Mouse (Mus musculus): ENCODE data around the gene Adat1.
A peak's percentile ranks its signal among the peaks of the same experiment; 100 is the strongest.

Adat1 gene

GRCm38 (mm10) chr8:111967246-111967870, 24.7 kb downstream of the Adat1 start:
- DNase-seq, result no peak

- DNase-seq, result no peak
These were observed 27.1 kb downstream of the Adat1 start for GRCm38 (mm10) chr8:111964849-111965561.

- DNase-seq, result no peak
These were observed 27.8 kb downstream of the Adat1 start for GRCm38 (mm10) chr8:111964351-111964750.

DNA sequence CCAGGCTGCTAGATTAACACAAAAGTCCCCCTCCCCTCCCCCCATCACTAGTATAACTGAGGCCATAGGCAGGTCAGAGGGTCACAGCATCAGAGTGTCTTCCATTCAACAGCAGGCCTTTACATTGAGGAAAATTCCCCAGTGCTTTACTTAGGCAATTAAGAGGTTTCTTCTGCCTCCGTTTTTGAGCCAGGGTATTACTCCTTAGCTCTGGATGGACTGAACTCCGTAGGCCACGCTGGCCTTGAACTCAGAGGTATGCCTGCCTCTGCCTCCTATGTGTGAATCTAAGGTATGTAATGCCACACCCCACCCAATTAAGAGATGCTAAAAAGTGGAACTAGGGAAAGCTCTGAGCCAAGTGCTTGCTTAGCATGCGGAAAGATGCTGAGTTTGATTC, 28.6 kb downstream of the Adat1 start:
- DNase-seq, result no peak

DNA sequence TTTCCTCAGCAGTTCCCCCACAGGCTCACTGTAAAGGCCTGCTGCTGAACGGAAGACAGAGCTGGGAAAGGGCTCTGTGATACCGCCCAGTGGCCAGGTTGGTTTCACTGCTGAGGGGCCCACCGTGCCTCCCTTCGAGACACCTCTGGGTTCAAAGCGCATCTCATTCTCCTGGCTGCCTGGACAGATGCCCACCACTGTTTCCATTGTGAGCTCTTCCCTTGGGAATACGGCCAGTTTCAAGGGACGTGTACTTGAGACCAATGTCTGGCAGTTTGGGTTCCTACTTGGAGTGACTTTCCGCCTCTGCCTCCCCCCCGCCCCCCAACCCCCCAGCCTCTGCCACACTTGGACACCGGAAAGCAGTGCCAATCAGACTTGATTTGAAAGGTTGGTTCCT, 29.0 kb downstream of the Adat1 start:
- DNase-seq, result peak in 1 of 2 experiments; percentile 7

DNA sequence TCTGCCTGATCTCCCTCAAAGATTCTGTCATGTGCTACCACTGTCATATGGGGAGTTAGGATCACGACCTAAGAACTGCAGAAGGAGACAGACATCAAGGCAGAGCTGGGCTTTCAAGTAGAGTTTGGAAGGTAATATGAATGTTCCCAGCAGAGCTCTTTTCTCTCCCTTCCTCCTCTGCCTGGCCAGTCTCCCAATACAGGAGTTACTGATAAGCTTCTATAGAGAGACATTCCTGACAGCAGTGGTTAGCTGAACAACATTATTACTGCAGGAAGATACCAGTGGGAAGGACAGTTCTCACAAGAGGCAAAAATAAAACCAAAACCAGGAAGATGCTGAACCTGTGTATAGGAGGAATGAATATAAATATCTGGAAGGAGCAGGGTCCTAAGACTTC, 29.5 kb downstream of the Adat1 start:
- DNase-seq, result no peak

DNA sequence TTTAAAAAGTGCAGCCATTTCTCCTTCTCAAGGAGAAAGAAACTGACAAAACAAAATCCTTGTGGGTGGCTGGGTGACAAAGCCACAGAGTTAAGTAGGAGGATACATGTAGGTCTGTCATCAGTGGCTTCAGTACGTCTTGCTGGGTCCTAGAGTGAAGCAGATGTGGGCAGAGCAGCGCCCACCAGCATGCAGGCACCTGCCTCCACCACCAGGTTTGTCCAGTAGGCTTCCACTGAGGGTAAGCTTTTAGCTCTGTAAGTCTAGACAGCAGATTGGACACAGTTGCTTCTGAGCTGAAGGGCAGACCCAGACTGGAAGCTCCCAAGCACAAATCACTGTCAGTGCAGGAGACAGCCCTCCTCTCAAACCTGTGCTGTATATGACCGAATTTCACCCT, 30.8 kb downstream of the Adat1 start:
- no peak for DNase-seq

- DNase-seq, result no peak
These were observed 31.3 kb downstream of the Adat1 start for GRCm38 (mm10) chr8:111960591-111961321.

DNA sequence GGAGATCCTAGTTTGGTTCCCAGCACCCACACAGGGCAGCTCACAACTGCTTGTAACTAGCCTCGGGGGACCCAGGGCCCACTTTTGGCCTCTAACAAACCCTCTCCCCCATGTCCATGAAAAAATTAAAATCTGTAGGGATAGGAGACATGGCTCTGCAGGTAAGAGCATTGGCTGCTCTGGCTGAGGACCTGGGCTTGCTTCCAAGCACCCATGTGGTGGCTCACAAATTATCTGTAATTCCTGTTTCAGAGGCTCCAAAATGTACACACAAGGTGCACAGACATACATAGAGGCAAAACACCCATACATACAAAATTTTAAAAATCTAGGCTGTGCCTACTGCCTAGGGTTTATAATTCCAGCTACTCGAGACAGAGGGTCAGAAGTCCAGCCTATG, 34.9 kb downstream of the Adat1 start:
- DNase-seq, result no peak

DNA sequence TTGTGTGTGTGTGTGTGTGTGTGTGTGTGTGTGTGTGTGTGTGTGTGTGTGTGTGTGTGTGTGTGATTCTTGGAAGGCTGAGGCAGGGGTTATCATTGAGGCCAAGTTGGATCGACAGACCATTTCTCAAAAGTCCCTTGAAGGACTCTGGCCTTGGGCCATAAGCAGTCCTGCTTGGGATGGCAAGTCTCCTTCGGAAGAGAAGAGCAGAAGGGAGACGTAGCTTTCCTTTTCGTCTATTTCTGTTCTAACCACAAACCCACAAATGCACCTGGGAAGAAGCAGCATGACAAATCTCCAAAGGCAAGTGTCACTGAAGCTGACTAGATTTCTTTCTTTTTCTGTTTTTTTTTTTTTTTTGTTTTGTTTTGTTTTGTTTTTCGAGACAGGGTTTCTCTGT, 36.2 kb downstream of the Adat1 start:
- no peak for DNase-seq

- DNase-seq, result no peak
These were observed 37.1 kb downstream of the Adat1 start for GRCm38 (mm10) chr8:111954844-111955594.

DNA sequence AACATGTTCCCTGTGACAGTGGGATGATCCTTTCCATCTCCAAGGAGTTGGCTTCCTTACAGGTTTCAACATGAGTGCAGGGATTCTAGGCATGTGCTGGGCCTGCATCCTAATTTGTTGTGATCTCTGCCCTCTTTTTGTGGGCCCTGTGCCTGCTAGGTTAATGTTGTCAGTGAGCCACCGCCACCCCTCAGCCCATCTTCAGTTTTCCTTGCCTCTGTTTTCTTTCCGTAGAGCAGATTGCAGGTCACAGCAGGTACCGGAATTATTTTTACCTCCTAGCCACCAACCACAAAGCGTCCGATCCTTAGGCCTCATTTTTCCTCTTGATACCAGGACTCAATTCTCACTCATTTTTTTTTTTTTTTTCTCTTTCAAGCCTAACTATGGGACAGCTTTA, 40.2 kb downstream of the Adat1 start:
- DNase-seq, result no peak

GRCm38 (mm10) chr8:111951317-111951716, 40.8 kb downstream of the Adat1 start:
- DNase-seq, result no peak

GRCm38 (mm10) chr8:111950846-111951245, 41.3 kb downstream of the Adat1 start:
- DNase-seq, result no peak

DNA sequence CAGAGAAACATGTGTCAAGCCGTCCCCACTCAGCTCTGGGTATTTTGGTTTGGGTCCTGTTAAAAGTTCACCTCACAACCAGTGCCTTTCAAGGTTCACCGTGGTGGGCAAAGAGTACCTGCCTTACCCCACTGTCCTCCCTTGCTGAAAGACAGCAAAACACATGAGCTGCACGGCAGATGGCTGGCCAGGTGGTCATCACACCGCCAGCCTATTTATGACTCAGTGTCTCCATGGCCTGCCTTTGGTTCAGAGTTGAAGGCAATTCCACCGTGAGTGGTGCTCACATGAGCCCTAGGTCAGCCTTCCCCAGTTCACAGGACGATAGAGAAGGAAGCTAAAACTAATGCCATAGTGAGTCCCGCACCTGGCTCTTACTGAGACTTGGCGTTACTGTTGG, 44.1 kb downstream of the Adat1 start:
- DNase-seq, result no peak

DNA sequence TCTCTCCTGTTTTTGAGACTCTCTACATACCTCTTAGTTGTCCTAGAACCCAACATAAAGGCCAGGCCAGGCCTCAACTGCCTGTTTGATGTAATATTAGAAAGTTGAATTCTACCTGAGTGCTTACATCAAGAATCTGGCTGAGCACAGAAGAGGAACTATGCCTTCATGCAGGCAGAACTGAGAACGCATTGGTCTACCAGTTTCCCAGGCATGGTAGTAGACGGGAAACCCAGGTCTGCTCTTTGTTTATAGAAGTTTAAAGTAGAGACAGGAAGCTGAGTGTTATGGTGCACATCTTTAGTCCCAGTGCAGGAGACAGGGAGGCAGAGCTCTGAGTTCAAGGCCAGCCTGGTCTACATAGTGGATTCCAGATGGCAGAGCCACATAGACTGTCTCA, 45.0 kb downstream of the Adat1 start:
- DNase-seq, result no peak

DNA sequence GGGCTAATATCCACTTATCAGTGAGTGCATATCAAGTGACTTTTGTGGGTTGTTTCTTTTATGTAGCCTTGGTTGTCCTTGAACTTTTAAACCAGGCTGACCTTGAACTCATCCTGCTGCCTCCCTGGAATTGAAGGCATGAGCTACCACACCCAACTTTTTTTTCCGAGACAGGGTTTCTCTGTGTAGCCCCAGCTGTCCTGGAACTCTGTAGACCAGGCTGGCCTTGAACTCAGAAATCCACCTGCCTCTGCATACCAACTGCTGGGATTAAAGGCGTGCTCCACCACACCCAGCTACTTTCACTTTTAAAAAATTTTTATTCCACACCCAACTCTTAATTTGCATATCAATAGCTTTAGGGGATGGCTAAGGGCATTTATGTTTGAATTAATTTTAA, 48.6 kb downstream of the Adat1 start:
- DNase-seq, result no peak

- DNase-seq, result peak; percentile 48 to 76
These were observed 51.0 kb downstream of the Adat1 start for GRCm38 (mm10) chr8:111941101-111941454.

DNA sequence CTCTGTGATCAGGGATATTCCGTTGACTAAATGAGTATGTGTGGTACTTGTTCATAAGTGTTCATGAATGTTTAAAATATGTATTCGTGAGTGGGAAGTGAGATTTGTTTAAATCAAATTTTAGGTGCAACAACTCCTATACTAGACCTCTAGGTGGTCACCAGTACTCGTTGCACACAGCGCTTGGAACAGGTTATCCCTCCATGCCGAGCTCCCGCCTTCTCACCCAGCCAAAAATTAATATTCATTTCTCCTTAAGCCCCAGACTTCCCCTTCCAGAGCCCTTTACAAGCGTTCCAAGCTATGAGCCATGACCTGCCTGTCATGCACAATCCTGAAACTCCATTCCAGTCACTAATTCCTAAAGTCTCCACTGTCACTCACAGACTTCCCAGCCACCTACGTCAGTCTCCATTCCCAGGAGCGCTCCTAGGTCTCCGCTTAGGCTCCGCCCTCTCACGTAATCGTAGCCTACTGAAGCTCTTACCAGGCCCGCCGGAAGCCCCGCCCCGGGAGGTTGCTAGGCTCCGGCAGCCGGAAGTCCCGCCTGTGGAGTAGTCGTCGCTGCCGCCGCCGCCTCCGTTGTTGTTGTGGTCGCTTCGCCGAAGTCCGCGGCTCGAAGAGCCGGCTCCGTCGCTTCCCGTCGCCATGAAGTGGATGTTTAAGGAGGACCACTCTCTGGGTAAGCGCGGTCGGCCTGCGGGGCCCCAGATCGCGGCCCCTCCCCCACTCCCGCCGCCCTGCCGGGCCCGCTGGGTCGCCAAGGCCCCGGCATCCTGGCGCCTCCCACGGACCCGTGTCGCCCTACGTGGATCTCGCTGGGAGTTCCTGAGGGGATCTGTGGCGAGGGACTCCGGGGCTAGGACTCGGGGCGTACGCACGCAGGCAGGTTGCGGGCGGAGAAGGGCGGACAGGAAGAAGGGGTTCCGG, 51.7 kb downstream of the Adat1 start, which contains the start of gene Gabarapl2:
Gene Gabarapl2, plus strand, starts transcription at position 533 of the 930 bp plus-strand sequence.
- peak; percentile 99 for DNase-seq

GRCm38 (mm10) chr8:111939516-111940142, 52.5 kb downstream of the Adat1 start:
- peak; percentile 66 to 89 for DNase-seq

All from kidney, postnatal 25 days (tissue).